Mouse (Mus musculus) gastrocnemius, adult 2 months (tissue): ENCODE measurements around the gene Sf3a2. TPM values are rescaled to one million over a fixed set of nuclear protein-coding genes. Genes with fewer than 3 reads are reported as not detected.
"Not testable (repeated sequence)": the region's sequence is repeated elsewhere in the genome, so short reads cannot be mapped to it uniquely, and the experiment has no call there.

Source experiments
- DNase-seq: peaks from one replicate; pipeline ENCODE4 v3.0.0; 2022
- H3K27ac ChIP-seq: fragments of 200-600 bp; 2 replicates; pipeline ENCODE4 v1.8.1; 2022; ENCODE audit warnings: mild to moderate bottlenecking
- H3K4me3 ChIP-seq: fragments of 200-600 bp; 2 replicates; pipeline ENCODE4 v1.8.1; 2022; ENCODE audit warnings: mild to moderate bottlenecking, moderate library complexity
- CTCF ChIP-seq: fragments of 200-600 bp; IDR thresholded peaks from 2 replicates; pipeline ENCODE4 v1.8.1; 2022; ENCODE audit warnings: antibody characterized with exemption, mild to moderate bottlenecking, moderate library complexity
- intact Hi-C: fragments of 180-260 bp; cut with DNase I; formaldehyde crosslinking; loops from one replicate; pipeline ENCODE4 v1.15.1; 2025
- total RNA-seq, 2 experiments: library from RNA; stranded (reverse); gene quantifications; 2 replicates each; pipeline ENCODE4 v1.2.3; 2021

Gene Sf3a2
- total RNA-seq, 2 experiments from 2014 or later, result 28.9 to 29.1 TPM

GRCm38 (mm10) chr10:80822528-80822927 lies 24.5 kb downstream of the Sf3a2 start:
- no peak for TF ChIP-seq CTCF
- peak; percentile 14 for DNase-seq
- no peak overlapping the region for H3K4me3 ChIP-seq
- intact Hi-C loops, result loop anchor here (2.0 to 10.0 kb wide), 2 partner anchors 54 to 172 kb away; no protein-coding TSS in a partner anchor
- no peak overlapping the region for H3K27ac ChIP-seq

- intact Hi-C loops, result loop anchor here (2.0 to 10.0 kb wide), 2 partner anchors 53 to 171 kb away; no protein-coding TSS in a partner anchor
- 0 out of 2 replicates have a peak overlapping the region, but pooled peaks have one; percentile 65 for H3K27ac ChIP-seq
- no peak; the same call in 1 of the 2 replicates for TF ChIP-seq CTCF
Observed at GRCm38 (mm10) chr10:80823316-80823715, 25.3 kb downstream of the Sf3a2 start.

DNA sequence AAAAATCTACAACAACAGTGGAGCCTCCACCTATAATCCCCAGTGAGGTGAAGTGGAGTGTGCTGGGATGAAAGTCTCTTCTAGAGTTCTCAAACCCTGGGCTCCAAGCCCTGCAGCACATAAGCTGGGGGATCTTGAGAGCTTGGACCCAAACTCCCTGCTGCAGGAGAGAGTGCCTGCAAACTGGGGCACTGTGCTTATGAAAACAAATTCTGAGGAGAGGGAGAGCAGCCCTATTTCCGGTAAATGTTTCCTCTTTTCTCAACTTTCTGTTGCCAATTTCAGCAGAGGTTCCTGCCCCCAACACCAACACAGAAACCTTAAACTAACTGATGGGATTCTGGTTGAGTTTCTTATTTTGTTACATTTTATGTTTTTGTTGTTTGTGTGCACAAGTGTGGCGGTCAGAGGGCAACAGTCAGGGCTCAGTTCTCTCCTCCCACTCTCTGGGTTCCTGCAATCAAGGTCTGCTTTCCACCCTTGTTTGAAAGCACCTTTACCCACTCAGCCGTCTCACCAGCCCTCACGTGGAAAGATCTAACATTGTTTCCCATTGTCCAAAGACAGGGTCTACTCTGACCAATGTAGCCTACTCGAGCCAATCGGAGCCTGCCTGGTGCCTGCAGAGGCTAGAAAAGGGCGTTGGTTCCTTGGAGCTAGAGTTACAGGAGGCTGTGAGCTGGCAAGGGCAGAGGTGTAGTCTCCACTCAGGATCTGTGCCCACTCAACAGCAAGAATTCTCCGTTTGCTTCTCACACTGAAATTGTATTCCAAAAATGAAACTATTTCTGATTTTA lies 26.0 kb downstream of the Sf3a2 start:
- TF ChIP-seq CTCF, result no peak
- no peak overlapping the region; the same call in 1 of the 2 replicates for H3K4me3 ChIP-seq
- intact Hi-C loops, result loop anchor here (2.0 to 10.0 kb wide), 2 partner anchors 53 to 171 kb away; no protein-coding TSS in a partner anchor
- no peak for DNase-seq
- peak overlapping the region; percentile 65 for H3K27ac ChIP-seq

More at GRCm38 (mm10) chr10:80823316-80823715, 25.3 kb downstream of the Sf3a2 start:
- no peak overlapping the region for H3K4me3 ChIP-seq
- DNase-seq, result no peak

DNA sequence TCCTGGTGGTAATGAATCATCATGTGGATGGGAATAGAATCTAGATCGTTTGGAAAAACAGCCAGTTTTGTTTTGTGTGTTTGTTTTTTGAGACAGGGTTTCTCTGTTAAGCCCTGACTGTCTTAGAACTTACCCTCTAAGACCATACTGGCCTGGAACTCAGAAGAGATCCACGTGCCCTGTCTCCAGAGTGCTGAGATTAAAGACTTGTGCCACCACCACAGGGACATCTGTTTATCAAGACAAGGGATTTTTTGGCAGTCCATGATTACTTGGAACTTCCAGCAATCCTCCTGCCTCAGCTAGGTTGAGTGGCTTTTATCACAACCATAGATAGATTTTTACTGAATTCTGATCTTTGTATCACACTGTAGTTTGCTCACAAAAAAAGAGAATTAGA lies 26.8 kb downstream of the Sf3a2 start:
- intact Hi-C loops, result loop anchor here (10.0 kb wide), 1 partner anchor 170 kb away; no protein-coding TSS in a partner anchor
- H3K27ac ChIP-seq, result peak overlapping the region; percentile 65
- TF ChIP-seq CTCF, result no peak
- H3K4me3 ChIP-seq, result no peak overlapping the region
- DNase-seq, result no peak

DNA sequence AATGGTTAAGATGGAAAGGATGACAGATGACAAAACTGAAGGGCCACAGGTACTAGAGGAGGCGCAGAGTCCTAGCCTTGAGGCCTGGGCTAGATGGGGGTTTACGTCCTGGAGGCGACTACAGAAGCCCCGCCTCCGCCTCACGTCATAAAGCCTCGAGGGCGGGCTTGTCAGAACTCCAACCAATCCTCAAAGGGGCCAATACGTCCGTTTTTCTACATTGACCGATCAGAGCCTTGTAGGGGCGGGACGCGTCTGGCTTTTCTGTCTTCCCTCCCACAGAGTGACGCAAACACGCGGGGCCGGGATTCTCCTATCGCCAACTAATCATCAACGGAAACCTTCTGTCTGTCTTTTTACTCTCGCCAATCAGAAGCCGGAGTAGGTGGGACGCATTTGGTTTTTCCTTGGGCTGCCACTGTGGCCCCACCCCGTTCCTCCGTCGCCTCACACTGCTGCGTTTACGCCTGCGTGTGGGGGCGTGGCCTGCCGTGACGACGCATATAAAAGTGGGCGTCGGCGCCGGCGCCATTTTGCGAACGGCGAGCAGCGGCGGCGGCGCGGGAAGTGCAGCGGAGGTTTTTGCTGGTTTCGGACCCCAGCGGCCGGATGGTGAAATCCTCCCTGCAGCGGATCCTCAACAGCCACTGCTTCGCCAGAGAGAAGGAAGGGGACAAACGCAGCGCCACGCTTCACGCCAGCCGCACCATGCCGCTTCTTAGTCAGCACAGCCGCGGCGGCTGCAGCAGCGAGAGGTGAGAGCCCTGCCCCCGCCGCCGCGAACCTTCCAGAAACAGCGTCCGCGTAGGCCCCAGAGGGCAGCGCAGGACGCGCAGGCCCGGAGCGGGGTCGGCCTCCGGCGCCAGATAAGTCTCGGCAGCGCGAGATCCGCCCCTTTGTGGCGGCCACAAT lies 28.4 kb downstream of the Sf3a2 start, which contains the start of gene Oaz1:
TSS of gene Oaz1 (plus strand) at position 506 of the 912 bp plus-strand sequence.
- TF ChIP-seq CTCF, result no peak
- Histone ChIP-seq H3K4me3 (peak within 1 kb of the TSS; percentile 94), H3K27ac (peak within 1 kb of the TSS; percentile 98)
- peak; percentile 98 for DNase-seq
- intact Hi-C loops, result loop anchor here (10.0 kb wide), 1 partner anchor 168 kb away; no protein-coding TSS in a partner anchor

DNA sequence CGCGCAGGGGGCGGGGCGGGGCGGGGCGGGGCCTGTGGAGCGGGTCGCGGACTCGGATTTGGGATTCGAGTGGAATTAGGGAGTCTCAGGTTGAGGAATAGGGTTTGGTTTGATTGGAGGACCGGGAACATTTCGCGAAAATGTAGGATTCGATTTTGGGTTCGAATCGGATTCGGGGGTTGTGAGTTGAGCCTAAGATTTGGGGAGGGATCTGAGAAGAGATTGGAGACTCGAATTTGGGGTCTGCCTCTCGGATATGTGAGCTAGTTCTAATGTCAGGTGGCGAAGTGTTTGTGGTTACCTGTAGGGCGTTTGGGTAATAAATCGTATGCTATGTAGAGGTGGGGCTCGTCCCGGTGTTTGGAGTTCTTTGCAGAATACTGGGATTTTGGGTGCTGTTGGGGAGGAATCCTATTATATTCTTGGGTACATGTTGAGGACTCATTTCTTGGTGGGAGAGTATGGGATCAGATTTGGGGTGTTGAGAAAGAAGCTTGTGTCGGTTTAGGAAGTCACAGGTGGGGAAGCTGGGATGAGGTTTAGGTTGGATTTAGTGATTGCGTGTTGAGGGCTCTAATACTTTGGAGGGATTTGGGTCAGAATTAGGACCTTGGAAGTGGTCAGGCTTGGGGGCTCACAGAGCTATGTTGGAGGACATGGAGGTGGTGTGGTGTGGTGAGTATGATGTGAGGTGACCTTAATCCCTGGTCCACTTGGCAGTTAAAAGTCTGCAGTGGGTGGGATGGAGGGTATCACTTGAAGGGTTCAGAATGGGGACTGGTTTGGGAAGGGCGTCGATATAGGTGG lies 29.3 kb downstream of the Sf3a2 start:
- no peak for DNase-seq
- Histone ChIP-seq H3K27ac (peak overlapping the region; percentile 98), H3K4me3 (peak overlapping the region; percentile 94)
- TF ChIP-seq CTCF, result no peak
- intact Hi-C loops, result loop anchor here (10.0 kb wide), 1 partner anchor 168 kb away; no protein-coding TSS in a partner anchor

- DNase-seq, result peak; percentile 21
- intact Hi-C loops, result loop anchor here (10.0 kb wide), 1 partner anchor 167 kb away; no protein-coding TSS in a partner anchor
- H3K4me3 ChIP-seq, result peak overlapping the region; percentile 94
- no peak for TF ChIP-seq CTCF
- H3K27ac ChIP-seq, result peak overlapping the region; percentile 98
Observed at GRCm38 (mm10) chr10:80827870-80828420, 29.9 kb downstream of the Sf3a2 start.

DNA sequence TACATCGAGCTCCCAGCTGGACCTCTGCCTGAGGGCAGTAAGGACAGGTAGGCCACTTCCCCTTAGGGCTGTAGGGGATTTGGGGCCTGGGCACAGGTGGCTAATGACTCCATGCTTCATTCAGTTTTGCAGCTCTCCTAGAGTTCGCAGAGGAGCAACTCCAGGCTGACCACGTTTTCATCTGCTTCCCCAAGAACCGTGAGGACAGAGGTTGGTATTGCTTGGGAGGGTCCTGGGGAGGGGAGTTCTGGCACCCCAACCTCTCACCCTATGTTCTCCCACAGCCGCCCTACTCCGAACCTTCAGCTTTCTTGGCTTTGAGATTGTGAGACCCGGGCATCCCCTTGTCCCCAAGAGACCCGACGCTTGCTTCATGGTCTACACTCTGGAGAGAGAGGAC lies 30.6 kb downstream of the Sf3a2 start:
- peak overlapping the region; percentile 94 for H3K4me3 ChIP-seq
- DNase-seq, H3K27ac ChIP-seq: not testable (repeated sequence)
- intact Hi-C loops, result loop anchor here (10.0 kb wide), 1 partner anchor 166 kb away; no protein-coding TSS in a partner anchor

GRCm38 (mm10) chr10:80829359-80830278 lies 31.6 kb downstream of the Sf3a2 start:
- Histone ChIP-seq H3K4me3 (peak overlapping the region; percentile 18; the same call in 1 of the 2 replicates), H3K27ac (0 out of 2 replicates have a peak overlapping the region, but pooled peaks have one; percentile 8)
- DNase-seq, result peak; percentile 22
- TF ChIP-seq CTCF, result no peak; the same call in 1 of the 2 replicates
- intact Hi-C loops, result loop anchor here (10.0 kb wide), 1 partner anchor 165 kb away; no protein-coding TSS in a partner anchor

DNA sequence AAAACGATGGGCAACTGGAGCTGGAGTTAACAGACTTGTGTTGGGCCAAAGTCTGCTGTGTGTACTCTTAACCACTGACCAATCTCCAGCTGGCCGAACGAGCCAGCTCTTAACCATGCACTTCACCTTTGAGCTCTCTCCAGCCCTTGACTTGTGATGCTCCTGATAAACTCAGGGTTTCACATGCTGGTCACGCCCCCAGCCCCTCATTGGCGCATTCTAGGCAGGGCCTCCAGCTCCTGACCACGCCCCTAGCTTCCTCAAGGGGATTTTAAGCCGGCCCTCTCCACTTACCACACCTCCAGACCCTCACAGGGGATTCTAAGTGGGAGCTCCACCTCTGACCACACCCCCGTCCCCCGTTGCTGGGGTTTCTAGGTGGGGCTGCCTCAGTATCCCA lies 33.1 kb downstream of the Sf3a2 start:
- no peak for TF ChIP-seq CTCF
- DNase-seq, result peak; percentile 68
- Histone ChIP-seq H3K4me3 (no peak overlapping the region), H3K27ac (peak overlapping the region; percentile 46; the same call in 1 of the 2 replicates)
- intact Hi-C loops, result no loop called here
